Comparison of ENCODE assay signal across 15 mouse cellular contexts in genomic region chr13:38398658-38399057, GRCm38 (mm10). TPM values are rescaled to one million over a fixed set of nuclear protein-coding genes. Genes with fewer than 3 reads are reported as not detected.
A peak's percentile ranks its signal among the peaks of the same experiment; 100 is the strongest.
DNase-seq lines count a peak whose midpoint lies in the region; ATAC-seq lines count a peak whose summit lies in the region.
"Had no signal": no experiment of that assay in that cellular context is flagged by ENCODE, and none has a peak within 500 bp of the region (broad histone marks: within the 10 kb centered on the region; RNA-seq: fewer than 3 reads in every experiment).

No protein-coding gene starts in this region.

- ATAC-seq in monocyte, adult 5-6 weeks (replicated peaks; ENCODE audit: insufficient number of reproducible peaks, low FRiP score, low TSS enrichment, poor library complexity, severe bottlenecking), result no peak
- ATAC-seq: intestine, embryonic 16.5 days; liver, embryonic 12.5 days had no signal

- DNase-seq in gastrocnemius, adult 18-20 months (ENCODE audit: low spot score), result peak; percentile 58
- no peak for DNase-seq in gastrocnemius, postnatal 10 days
- peak; percentile 45 for DNase-seq in lung, postnatal 10 days
- DNase-seq in lung, postnatal 14 days, result no peak
- DNase-seq in heart, postnatal 14 days, result peak; percentile 36 to 47
- peak; percentile 44 for DNase-seq in skeletal muscle tissue, adult 2 months (ENCODE audit: low read depth, low spot score)
- no peak for DNase-seq in spleen, postnatal 14 days (ENCODE audit: low spot score in 2 of 2)
- DNase-seq: cerebellum, postnatal 10 days; embryo, embryonic 11 days; left cerebral cortex, postnatal 4 days had no signal

- intact Hi-C loops in heart, postnatal 14 days (cut with DNase I), result no loop called here

RNA-seq across cellular contexts. Expression of gene Bmp6, which starts 53.8 kb away (rescaled TPM):
- total RNA-seq in gastrocnemius, adult 18-20 months (2021), result 10 to 100 TPM in 1 of 2 experiments, 1 to 10 TPM in 1; 8.6 to 10.5 TPM
- total RNA-seq in gastrocnemius, postnatal 10 days (2021), result 1 to 10 TPM; 7.6 to 9.3 TPM
- 10 to 100 TPM; 15.8 to 21.5 TPM for total RNA-seq in heart, postnatal 14 days (2021)
- total RNA-seq in monocyte, adult 5-6 weeks (2017), result not detected in 3 replicates
- total RNA-seq: megakaryocyte-erythroid progenitor cell, adult 5-6 weeks; MEL had no signal

Comparison
In these comparisons a context has a peak if more than half of its experiments do, and no peak if none do; other contexts are left out.
1. DNase-seq: peak in gastrocnemius, adult 18-20 months (single experiment), lung, postnatal 10 days (single experiment), heart, postnatal 14 days (2 of 2) and skeletal muscle tissue, adult 2 months (single experiment); none in gastrocnemius, postnatal 10 days (single experiment), lung, postnatal 14 days (single experiment) and spleen, postnatal 14 days (0 of 2).